Mouse (Mus musculus) CH12.LX (cell line): Measurements from ENCODE around the gene Rgs3. TPM values are rescaled to one million over a fixed set of nuclear protein-coding genes. Genes with fewer than 3 reads are reported as not detected.

Experiments used
- DNase-seq: peaks from one replicate; pipeline ENCODE4 v3.0.0-alpha.2; 2013; ENCODE audit errors: extremely low read depth
- H3K27ac ChIP-seq: 2 replicates; pipeline ENCODE4 v1.5.1; 2012; ENCODE audit warnings: low read depth, mild to moderate bottlenecking, control low read depth, moderate library complexity; ENCODE audit not compliant: insufficient read depth
- H3K27me3 ChIP-seq: replicated peaks from 2 replicates; pipeline ENCODE3; 2012; ENCODE audit warnings: inconsistent platforms
- H3K36me3 ChIP-seq, 2 experiments: replicated peaks in 1 of 2; 2 replicates each; pipeline versions ENCODE3 to v1.6.1; 2012; ENCODE audit warnings: inconsistent platforms in 1 of 2, low read length in 1 of 2, mild to moderate bottlenecking in 1 of 2, mixed read lengths in 1 of 2, moderate library complexity in 1 of 2; ENCODE audit not compliant: control insufficient read depth in 1 of 2, insufficient read depth in 1 of 2
- H3K4me1 ChIP-seq, 2 experiments: 2 replicates each; pipeline ENCODE4 v1.6.1; 2012; ENCODE audit warnings: inconsistent platforms in 1 of 2, moderate library complexity in 1 of 2; ENCODE audit not compliant: insufficient read depth in 2 of 2, control insufficient read depth in 1 of 2
- H3K4me2 ChIP-seq: 2 replicates; pipeline ENCODE4 v1.6.1; 2012; ENCODE audit warnings: low read depth, mild to moderate bottlenecking, control low read depth; ENCODE audit not compliant: poor library complexity, insufficient read depth, severe bottlenecking
- H3K4me3 ChIP-seq, 3 experiments: fragments of 150-350 bp in 1 of 3; sonication (generic) in 1 of 3; replicated peaks in 1 of 3; 2 replicates each; pipeline versions ENCODE3 to v1.5.1; 2011 to 2012; ENCODE audit warnings: low read depth in 2 of 3, low read length in 2 of 3, mild to moderate bottlenecking in 2 of 3, moderate library complexity in 2 of 3, control low read depth in 1 of 3, improper control_type of control experiment in 1 of 3, inconsistent platforms in 1 of 3, mixed read lengths in 1 of 3; ENCODE audit not compliant: poor library complexity in 1 of 3
- H3K79me2 ChIP-seq: replicated peaks from 2 replicates; pipeline ENCODE4 v1.6.1; 2012; ENCODE audit warnings: mild to moderate bottlenecking, moderate library complexity; ENCODE audit not compliant: control insufficient read depth, poor library complexity, insufficient read depth, severe bottlenecking; ENCODE audit errors: extremely low read depth
- H3K9ac ChIP-seq: 2 replicates; pipeline ENCODE4 v1.6.1; 2012; ENCODE audit warnings: low read depth, mild to moderate bottlenecking, control low read depth, moderate library complexity; ENCODE audit not compliant: insufficient read depth
- H3K9me3 ChIP-seq: replicated peaks from 2 replicates; pipeline ENCODE3; 2012; ENCODE audit warnings: low read length, inconsistent platforms, mixed read lengths
- BHLHE40 ChIP-seq: IDR thresholded peaks from 2 replicates; pipeline ENCODE4 v1.6.1; 2011; ENCODE audit warnings: mild to moderate bottlenecking, low read depth, low read length, improper control_type of control experiment
- CHD2 ChIP-seq: IDR thresholded peaks from 2 replicates; pipeline ENCODE4 v1.6.1; 2011; ENCODE audit warnings: low read length, improper control_type of control experiment
- GABPA ChIP-seq: IDR thresholded peaks from 2 replicates; pipeline ENCODE4 v1.6.1; 2012; ENCODE audit warnings: low read depth, low read length, improper control_type of control experiment, inconsistent platforms; ENCODE audit not compliant: insufficient replicate concordance
- JUND ChIP-seq: conservative IDR thresholded peaks from 2 replicates; pipeline ENCODE4 v1.6.1; 2011; ENCODE audit warnings: low read depth, low read length, improper control_type of control experiment
- KAT2A ChIP-seq: IDR thresholded peaks from 2 replicates; pipeline ENCODE4 v1.6.1; 2012; ENCODE audit warnings: low read length, improper control_type of control experiment, inconsistent platforms; ENCODE audit not compliant: insufficient replicate concordance
- MAZ ChIP-seq: IDR thresholded peaks from 2 replicates; pipeline ENCODE4 v1.6.1; 2012; ENCODE audit warnings: low read depth, mild to moderate bottlenecking, inconsistent platforms, low read length, improper control_type of control experiment, moderate library complexity
- NELFE ChIP-seq: IDR thresholded peaks from 2 replicates; pipeline ENCODE4 v1.6.1; 2011; ENCODE audit warnings: low read depth, low read length, improper control_type of control experiment
- NRF1 ChIP-seq: IDR thresholded peaks from 2 replicates; pipeline ENCODE4 v1.6.1; 2014; ENCODE audit warnings: low read depth, mild to moderate bottlenecking, inconsistent platforms, low read length, improper control_type of control experiment, moderate library complexity
- RAD21 ChIP-seq: IDR thresholded peaks from 2 replicates; pipeline ENCODE4 v1.6.1; 2011; ENCODE audit warnings: low read depth, mild to moderate bottlenecking, low read length, improper control_type of control experiment, moderate library complexity
- RCOR1 ChIP-seq: conservative IDR thresholded peaks from 2 replicates; pipeline ENCODE4 v1.6.1; 2012; ENCODE audit warnings: low read depth, mild to moderate bottlenecking, inconsistent platforms, low read length, improper control_type of control experiment
- TCF12 ChIP-seq: IDR thresholded peaks from 2 replicates; pipeline ENCODE4 v1.6.1; 2014; ENCODE audit warnings: low read depth, mild to moderate bottlenecking, inconsistent platforms, low read length, improper control_type of control experiment
- USF1 ChIP-seq: IDR thresholded peaks from 2 replicates; pipeline ENCODE4 v1.6.1; 2014; ENCODE audit warnings: low read depth, mild to moderate bottlenecking, inconsistent platforms, low read length, improper control_type of control experiment
- ZKSCAN1 ChIP-seq: IDR thresholded peaks from 2 replicates; pipeline ENCODE4 v1.6.1; 2012; ENCODE audit warnings: low read depth, inconsistent platforms, low read length, improper control_type of control experiment, borderline replicate concordance
- dilution Hi-C: fragments of 300-500 bp; cut with MboI; formaldehyde crosslinking; loops from 2 replicates; pipeline ENCODE4 v1.14.3; 2020; ENCODE audit warnings: low sequenced_read_pairs; ENCODE audit not compliant: extremely low pct_unique_long_range_greater_than_20kb, extremely low pct_ligation_motif_present
- in situ Hi-C: fragments of 300-500 bp; cut with MboI; formaldehyde crosslinking; loops from 3 replicates; pipeline ENCODE4 v1.14.3; 2019; ENCODE audit warnings: low sequenced_read_pairs, low pct_ligation_motif_present, low pct_unique_long_range_greater_than_20kb, mixed read lengths
- polyA plus RNA-seq: library from polyadenylated mRNA; unstranded; fragments of >175 nt; gene quantifications from 2 replicates; pipeline ENCODE4 v1.2.1, GENCODE M21; 2012; ENCODE audit warnings: low read depth; ENCODE audit not compliant: insufficient read length
- total RNA-seq, 2 experiments: library from RNA; depleted of rRNA; stranded (reverse); fragments of 300-350 nt in 1 of 2; fragments of >200 nt in 1 of 2; gene quantifications; 2 replicates each; pipeline ENCODE4 v1.2.3; 2012 to 2014

Gene Rgs3
- total and polyA plus RNA-seq, 3 experiments, result 3.3 to 6.0 (median 3.5) TPM

GRCm38 (mm10) chr4:62609333-62609732, 49.7 kb downstream of the Rgs3 start:
- peaks cover 4% of the 10 kb centered on the region for H3K27me3 ChIP-seq
- in situ Hi-C loops (no loop called here), dilution Hi-C loops (no loop called here)
- TF ChIP-seq MAZ (no peak), ZKSCAN1 (no peak), CHD2 (no peak), USF1 (no peak), BHLHE40 (no peak), RCOR1 (no peak), NELFE (no peak)
- no peak overlapping the region for H3K27ac ChIP-seq
- DNase-seq, result no peak
- no peaks in the 10 kb centered on the region for H3K79me2 ChIP-seq
- H3K4me3 ChIP-seq, result no peak overlapping the region
- no peaks in the 10 kb centered on the region for H3K36me3 ChIP-seq
- no peak overlapping the region for H3K9ac ChIP-seq
- no peak overlapping the region for H3K4me2 ChIP-seq
- no peaks in the 10 kb centered on the region for H3K4me1 ChIP-seq
- no peaks in the 10 kb centered on the region for H3K9me3 ChIP-seq

GRCm38 (mm10) chr4:62610142-62610675, 50.6 kb downstream of the Rgs3 start:
- in situ Hi-C loops (no loop called here), dilution Hi-C loops (no loop called here)
- no peaks in the 10 kb centered on the region for H3K79me2 ChIP-seq
- no peak overlapping the region for H3K4me3 ChIP-seq
- H3K9ac ChIP-seq, result no peak overlapping the region
- H3K36me3 ChIP-seq, result no peaks in the 10 kb centered on the region
- TF ChIP-seq KAT2A, result no peak
- TF ChIP-seq CHD2, result no peak
- no peak for TF ChIP-seq NRF1
- TF ChIP-seq RAD21, result no peak
- TF ChIP-seq GABPA, result no peak
- TF ChIP-seq TCF12, result no peak
- TF ChIP-seq JUND, result no peak
- H3K4me2 ChIP-seq, result no peak overlapping the region
- no peaks in the 10 kb centered on the region for H3K4me1 ChIP-seq
- peaks cover 9% of the 10 kb centered on the region for H3K27me3 ChIP-seq
- H3K27ac ChIP-seq, result no peak overlapping the region
- H3K9me3 ChIP-seq, result no peaks in the 10 kb centered on the region
- no peak for DNase-seq
